Mouse (Mus musculus) monocyte, adult 2 months (primary cell): Measurements from ENCODE around the gene Wfdc5.
"Not testable (repeated sequence)": the region's sequence is repeated elsewhere in the genome, so short reads cannot be mapped to it uniquely, and the experiment has no call there.

Source experiments
- DNase-seq, 2 experiments: peaks; one replicate each; pipeline ENCODE4 v3.0.0; 2022; ENCODE audit warnings: low spot score in 2 of 2, low read depth in 1 of 2

Gene Wfdc5

DNA sequence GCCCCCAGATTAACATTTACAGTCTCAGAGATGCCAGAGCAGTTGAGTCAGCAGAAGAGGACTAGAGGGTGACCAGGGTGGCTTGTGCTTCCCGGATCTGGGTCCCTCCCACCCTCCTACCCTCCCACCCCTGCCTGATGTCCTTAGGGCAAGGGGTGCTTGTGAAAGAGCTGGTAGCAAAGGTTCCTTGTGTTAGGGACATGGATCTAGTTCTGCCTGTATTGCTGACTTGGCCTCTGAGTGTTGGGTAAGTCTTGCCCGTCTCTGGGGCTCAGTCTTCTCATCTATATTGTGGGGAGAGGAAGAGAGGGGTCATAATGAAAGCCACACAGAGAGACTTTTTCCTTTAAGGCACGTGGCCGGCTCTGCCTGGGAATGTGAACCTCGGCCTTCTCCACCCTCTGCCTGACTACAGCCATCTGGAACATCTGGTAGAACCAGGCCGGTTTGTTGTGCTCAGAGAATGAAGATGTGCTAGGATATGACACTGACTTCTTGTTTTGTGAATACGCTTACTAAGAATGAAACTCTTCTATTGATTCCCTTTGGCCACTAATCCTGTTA is at the start of gene Wfdc5:
TSS of gene Wfdc5 (minus strand) at position 51 of the 564 bp plus-strand sequence.
- no peak for DNase-seq

DNA sequence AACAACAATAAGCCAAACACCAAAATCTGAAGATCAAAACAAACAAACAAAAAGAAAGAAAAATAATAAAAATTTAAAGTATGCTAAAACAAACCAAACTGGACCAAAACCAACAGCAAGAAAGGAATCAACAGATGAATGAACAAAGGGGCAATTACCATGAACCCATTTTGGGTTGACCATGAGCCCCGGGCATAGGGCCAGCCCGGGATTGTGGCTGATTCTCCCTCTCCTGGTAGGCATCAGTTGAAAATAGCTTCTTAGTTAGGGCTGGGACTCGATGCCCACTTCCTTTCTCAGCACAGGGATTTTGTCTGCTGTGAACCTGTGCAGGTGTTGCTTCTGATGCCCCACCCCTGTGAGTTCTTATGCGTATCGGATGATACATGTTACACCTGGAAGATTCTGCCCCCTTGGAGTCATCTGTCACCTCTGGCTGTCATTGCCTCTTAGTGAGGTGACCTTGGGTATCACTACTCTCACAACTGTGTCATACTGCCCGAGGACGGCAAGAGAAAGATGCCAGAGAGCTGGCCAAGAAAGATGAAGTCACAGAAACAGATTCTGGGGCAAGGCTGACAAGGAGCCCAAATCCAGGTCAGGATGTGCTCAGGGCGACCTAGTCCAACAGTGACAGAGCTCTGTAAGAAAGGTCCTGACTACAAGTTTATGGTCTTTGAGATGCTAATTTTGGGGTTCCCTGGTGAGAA is 46.0 kb upstream of the Wfdc5 start:
- no peak for DNase-seq

DNA sequence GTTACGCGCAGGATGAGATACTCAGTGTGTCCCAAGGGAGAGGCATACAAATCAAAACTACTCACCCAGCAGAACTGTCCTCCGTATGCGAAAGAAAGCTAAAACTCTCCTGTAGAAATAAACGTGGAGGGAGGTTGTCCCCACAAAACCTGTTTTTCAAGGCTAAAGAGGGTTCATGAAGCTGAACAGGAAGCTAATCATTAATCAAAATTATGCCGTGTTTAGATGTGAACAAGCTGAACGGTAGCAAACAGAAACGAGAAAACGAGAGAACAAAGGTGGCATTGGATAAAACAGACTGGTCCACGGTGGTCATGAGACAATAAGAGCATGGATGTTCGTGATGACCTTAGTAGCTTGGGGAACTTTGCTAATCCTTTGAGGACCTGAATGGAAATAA is 39.0 kb upstream of the Wfdc5 start, which contains the start of gene Wfdc15b:
TSS of gene Wfdc15b (minus strand) at position 139 of the 400 bp plus-strand sequence.
- DNase-seq, result no peak

DNA sequence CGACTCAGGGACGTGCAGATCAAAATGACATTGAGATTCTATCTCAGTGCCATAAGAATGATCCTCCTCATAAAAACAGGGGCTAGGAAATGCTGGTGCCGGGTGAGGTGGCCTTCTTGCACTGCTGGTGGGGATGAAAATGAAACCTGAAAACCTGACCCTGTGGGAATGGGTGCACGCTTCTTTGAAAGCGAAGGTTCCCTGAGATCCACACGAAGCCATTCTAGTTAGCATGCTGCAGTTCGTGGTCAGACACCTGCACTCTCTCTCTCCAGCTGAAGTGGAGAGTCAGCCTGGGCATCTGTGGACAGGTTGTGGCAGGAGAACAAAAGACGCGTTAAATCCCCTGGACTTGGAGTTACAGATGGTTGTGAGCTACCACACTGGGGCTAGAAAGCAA is 36.8 kb upstream of the Wfdc5 start:
- DNase-seq, result no peak

DNA sequence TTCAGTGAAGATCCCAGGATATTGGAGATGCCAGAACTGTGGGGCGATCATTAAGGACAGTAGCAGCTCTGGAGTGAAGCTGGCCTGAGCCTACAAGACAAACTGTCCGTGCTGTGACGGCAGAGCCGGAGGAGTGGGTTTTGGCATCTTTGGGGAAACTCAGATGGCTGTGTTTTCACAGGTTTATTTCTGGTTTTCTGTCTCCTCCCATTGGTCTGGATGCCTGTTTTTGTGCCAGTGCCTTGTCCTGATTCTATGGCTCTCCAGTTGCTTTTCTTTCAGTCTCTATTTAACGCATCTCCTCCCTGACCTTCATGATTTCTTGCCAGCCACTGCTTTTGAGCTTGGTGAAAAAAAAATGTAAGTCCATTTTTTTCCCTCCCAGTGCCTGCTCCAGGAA is 30.2 kb upstream of the Wfdc5 start:
- DNase-seq, result no peak

DNA sequence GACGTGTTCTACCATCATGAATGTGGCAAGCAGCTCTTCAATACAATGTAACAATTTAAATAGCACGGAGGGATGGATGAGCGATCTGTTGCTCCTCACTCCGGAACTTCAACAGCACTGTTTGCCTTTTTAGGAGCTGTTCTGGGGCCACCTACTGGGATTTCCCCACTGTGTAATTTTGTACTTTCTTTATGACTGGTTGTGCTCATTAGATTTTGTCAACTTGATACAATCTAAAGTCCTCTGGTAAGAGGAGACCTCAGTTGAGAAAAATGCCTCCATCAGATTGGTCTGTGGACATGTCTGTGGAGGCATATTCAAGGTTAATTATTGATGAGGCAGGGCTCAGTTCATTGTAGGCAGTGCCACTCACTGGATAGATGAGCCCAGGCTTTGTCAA is 28.4 kb upstream of the Wfdc5 start:
- DNase-seq, result no peak

DNA sequence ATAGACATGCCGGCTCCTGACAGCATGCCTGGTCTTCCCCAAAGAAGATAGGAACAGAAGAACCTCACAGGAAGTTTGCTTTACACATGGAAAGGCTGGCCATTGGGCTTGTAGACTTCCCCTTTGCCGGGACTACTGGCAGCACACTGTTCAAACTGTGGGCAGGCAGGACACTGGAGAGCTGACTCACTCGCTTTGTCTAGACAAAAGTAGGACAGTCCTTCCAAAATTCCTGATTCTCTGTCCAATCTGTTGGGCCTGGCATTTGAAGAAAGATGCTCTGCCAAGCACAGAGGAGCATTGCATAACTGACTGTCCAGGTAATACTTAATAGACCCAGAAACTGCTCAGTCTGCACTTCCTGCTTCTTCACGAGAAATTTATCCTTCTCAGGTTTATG is 24.1 kb upstream of the Wfdc5 start:
- no peak for DNase-seq

DNA sequence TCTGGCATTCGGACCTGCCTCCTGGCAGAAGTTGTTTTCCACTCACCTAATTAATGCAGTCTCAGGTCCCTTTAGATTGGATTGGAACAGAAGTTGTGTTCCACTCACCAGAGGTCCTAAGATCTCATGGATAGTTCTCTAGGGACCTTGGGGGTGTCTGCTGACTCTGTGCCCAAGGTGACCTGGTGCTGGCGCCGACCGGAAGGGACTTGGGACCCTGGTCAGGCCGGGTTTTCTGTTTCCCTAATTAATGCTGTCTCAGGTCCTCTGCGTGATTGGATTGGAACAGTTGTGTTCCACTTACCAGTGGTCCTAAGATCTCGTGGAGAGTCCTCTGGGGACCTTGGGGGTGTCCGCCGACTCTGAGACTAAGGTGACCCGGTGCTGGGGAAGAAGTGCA is 23.5 kb upstream of the Wfdc5 start:
- DNase-seq, result not testable (repeated sequence)

DNA sequence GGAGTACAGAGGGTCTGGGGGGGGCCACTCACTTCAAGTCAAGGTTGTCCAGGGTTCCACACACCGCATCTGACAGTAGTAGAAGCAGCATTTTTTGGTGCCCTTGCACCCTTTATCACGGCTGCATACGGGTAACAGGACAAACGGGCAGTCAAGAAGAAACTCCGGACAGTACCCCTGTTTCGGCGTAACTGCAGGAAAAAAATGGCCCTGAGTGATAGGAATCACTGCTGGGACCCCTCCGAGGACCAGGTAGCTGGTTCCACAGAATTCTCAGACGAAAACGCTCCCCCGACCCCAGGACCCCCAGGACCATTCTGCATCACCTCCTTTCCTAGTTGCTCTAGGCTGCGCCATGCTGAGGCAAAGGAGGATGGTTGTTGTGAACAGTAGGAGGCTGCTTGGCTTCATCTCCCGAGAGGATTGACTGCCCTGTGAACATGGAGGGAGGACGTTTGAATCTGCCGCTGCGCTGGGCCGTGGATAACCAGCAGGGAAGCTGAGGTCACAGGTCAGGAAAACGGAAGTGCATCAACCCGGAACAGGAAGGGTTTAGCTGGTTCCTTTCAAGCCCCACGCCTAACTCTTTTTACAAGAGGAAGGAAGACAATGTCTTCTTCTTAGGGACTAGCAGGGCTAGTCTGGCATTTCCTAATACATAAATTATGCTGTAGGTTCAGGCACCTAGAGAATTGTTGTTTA is 17.2 kb upstream of the Wfdc5 start, which contains the start of gene Wfdc15a:
TSS of gene Wfdc15a (minus strand) at position 505 of the 702 bp plus-strand sequence.
- no peak for DNase-seq

DNA sequence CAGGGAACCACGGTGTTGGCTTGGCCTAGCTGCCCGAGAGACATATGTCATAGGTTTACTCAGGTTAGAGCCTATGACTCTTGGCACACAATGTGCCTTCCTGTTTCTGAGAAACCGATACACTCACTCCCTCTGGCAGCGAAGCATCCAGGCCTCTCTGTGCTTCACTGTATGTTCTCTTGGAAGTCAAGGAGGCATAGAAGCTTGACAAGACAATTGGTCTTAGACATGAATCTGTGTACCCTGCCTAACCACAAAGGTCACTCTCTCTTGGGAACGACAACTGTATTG is 14.1 kb upstream of the Wfdc5 start:
- no peak for DNase-seq

DNA sequence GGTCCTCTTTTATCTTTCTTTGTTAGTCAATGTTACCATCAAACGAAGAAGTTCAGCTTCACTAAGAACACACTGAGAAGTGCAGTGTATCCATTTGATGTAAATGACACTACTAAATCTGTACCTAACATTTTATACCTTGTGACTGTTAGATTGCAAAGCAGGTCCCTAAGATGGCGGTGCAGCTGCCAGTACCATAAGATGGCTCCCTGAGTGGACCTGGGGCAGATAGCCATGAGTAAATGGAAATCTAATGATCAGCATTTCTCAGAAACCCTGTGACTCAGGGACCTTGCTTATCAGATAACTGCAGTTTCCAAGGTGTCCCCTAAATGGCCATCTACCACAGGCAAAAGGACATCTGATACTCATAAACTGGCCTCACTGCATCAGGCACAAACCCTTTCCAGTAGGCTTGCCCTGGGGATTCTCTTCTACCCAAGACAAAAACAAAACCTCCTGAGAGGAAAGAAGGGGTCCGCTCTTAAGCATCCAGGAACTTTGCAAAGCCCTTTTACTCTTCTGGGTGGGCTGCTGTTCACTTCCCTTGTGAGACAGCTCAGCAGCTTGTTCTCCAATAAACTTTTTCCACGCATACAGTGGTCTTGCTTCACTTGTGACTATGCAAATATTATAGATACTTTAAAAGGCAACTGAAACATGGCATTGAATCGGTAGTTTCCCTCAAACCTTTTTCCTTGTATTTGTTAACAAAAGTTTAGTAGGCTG is 13.6 kb upstream of the Wfdc5 start:
- no peak for DNase-seq

DNA sequence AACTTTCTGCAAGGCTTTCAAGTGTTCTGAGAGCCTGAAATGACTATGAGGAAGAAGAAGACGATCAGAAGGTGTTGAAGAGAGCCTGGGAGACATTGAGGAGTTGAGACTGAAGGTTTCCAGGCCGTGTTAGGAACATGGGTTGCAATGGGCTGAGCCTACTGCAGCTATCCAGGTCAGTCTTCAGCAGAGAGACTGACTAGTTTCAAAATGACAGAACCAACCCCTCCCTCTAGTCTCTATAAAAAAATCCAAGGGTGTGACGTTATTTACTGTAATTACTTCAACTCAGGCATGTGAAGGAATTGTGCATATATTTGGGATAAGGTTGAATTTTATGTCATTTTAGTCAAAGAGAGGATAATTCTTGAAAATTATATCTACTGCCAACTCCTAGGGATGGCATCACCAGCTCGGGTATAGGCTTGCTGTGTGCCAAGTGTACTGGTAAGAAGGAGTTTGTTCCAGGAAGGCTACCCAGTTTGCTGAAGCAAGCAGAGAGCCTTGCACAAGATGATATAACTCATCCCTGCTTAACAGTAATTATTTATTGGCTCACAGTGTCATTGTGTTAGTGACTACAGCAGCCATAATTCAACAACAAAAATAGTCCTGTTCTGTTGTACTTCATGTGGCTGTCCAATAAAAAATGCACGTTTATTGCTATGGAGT is 12.6 kb upstream of the Wfdc5 start:
- DNase-seq, result no peak

DNA sequence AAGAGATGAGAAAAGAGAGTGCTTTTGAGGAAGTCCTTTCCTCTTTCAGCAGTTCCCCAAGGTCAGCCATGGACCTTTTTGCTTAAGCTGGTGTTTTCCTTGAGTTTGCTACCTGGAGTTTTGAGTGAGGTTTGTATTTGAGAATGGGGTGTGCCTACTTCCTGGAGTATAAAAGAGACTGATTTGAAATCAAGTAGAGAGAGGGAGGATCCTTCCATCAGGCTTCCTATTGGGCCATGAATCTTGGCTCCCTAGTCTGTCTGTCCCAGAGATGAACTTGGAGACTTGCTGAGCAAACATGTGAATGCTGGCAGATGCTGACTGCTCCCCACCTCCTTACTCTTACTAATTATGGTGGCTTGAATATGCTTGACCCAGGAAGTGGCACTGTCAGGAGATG is 9.7 kb upstream of the Wfdc5 start:
- no peak for DNase-seq

DNA sequence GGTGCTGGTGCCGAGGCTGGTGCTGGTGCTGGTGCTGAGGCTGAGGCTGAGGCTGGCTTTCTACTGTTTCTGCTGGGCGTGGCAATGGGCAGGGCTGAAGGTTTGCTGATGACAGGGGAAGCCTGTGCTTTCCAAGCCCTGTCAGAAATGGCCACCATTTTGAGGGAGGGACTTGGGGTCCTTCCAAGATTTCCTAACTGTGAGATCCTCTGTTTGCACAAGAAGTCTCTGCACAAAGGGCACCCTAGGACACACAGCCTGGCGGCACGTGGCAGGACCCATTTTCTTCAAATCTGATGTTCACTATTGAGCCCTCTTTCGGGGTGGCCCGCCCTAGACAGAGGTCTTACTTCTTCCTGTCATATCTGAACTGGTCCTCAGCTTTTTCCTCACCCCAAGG is 8.0 kb upstream of the Wfdc5 start, which contains the start of gene Wfdc12:
TSS of gene Wfdc12 (minus strand) at position 33 of the 400 bp plus-strand sequence.
- no peak for DNase-seq

DNA sequence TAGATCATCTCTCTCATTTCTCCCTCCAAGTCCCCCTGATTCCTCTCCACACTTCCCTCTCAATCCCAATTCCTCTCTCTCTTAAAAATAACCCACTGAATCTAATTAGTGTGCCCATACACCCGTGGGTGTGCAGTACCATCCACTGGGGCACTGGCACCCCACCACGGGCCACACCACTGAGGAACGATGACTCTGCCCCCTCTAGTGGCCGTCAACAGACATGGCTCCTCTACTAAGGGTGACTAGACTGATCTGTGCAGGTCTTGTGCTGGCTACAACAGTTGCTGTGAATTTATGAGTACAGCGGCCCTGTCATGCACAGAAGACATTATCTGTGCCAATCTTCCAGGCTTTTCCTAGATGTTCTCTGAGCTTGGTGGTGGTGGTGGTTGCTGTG is 6.2 kb upstream of the Wfdc5 start:
- DNase-seq, result no peak

DNA sequence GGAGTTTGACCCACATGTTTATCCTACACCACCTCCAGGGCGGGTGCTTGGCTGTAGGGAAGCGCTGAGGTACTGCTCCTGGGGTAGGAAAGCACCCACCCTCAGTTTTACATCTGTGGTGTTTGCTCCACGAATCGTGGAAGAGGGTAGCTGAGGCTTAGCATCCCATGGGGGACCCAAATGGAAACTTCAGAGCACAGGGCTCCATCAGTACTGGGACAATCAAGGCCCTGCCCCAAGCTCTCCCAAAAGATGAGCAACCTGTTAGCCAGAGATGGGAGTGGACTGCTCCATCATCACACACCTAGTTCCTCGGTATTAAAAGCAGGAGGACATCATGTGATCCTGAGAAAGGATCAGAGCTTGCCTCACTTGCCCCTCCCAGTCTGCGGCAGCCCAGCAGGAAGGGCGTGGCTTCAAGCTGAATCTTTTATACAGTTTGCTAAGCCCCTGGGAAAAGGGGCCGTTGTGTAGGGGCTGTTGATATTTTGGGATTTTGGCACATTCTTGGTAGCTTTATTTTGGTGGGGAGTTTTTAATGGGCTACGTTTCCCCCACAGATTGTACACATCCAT is 1.7 kb upstream of the Wfdc5 start:
- DNase-seq, result no peak

DNA sequence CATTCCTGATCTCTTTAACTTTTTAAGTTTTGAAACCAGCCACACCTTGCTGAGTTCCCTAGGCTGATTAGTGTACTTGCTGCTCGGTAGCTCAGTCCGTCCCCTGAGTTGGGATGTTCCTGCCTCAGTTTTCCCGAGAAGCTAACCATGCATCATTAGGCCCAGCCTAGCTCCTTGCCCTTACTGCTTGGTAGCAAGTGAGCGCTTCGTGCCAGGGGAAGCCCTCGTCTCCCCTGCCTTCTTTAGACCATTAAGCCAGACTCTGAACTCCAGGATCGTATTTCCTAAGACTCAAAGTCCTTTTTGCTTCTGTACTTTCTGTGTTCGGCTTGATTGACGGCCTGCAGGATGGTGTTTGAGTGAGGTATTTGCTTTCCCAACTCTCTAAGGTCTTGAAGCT is 798 bp upstream of the Wfdc5 start:
- DNase-seq, result no peak

DNA sequence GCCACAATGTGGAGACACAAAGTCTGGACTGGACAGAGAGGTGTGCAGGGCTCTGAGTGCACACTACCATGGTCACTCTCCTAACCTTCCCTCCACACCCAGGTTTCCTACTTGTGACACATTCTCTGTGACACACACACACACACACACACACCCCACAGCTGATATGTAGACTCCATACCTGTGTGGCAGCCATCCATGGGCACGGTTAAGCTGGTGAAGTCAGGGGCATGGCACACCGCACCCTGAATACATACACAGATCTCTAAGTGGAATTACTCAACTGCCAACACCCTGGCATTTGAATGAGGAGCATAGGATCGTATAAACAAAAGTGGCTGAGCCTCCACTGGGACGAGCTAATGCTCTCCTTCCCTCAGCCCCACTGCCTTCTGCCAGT is 1.8 kb downstream of the Wfdc5 start:
- no peak for DNase-seq

DNA sequence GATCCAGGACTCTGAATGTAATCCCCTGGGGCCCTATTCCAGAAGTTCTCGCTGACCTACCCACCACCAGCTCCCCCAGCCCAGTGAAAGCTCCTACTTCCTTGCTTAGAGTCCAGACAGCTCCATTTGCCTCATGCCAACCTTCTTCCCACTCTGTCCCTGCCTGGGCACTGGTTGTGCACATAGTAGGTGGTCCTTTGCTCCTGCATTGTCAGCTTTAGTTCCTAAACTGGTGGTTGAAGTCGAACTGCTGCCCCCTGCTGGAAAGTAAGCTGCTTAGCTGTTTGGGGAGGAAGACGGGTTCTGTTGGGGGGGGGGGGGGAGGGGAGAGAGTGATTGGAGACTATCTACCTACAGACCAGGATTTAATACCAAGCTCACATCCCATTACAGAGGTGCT is 2.4 kb downstream of the Wfdc5 start:
- DNase-seq, result no peak

DNA sequence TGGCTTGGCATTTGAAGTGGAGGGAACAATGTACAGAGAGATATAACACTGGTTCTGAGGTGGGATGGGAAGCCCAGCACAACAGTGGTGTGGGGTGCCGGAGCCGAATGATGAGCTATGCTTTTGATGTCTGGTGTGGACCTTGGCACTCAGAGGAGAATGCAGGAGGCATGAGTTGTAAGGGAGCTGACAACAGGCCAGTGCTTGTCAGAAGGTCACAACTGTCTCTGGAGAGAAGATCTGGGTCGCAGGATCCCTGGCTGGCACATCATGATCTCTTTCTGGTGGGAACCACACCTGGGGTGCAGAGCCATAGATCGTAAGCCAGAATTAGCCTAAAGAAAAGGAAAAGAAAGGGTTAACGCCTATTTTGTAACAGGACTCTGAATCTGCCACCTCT is 4.7 kb downstream of the Wfdc5 start:
- DNase-seq, result no peak

DNA sequence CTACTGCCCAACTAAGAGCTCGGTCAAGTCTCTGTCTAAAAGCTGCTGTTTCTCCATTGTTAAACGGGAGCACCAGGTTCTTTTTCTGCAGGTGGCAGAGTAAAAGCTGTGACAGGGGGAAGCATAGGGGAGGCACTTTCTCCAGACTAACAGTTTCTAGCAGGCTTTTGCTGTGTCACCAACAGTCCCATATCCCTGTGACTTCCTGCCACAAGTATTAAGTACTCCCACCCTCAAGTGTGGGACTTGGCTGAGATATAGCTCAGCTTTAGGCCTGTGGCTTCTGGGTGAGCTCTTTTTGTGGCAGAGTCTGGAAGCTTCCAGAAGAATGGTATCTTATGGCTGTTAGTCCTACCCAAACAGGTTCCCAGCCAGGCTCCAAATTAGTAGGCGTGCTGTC is 6.7 kb downstream of the Wfdc5 start:
- no peak for DNase-seq
